Mouse (Mus musculus): ENCODE measurements around the gene Atf5. TPM values are rescaled to one million over a fixed set of nuclear protein-coding genes. Genes with fewer than 3 reads are reported as not detected.

Gene Atf5
- total RNA-seq, 2 experiments from 2014 or later: 23.3 to 25.5 TPM

DNA sequence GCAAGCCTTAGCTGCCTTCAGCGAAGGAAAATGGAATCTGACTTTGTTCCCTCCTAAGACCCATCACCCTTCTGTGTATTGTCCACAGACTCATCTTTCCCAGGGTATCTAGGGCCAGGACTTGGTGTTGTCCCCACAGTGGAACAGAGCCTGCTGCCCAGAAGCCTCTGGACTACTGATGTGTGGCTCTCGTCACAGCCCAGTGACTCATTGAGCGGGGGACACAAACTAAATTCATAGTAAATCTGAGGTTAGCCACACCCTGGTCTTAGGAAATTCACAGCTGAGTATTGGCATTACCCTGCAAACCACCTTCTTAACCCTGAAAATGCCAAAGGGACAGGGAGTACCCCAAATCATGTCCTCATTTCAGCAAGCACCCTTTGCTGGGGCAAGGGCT, 10.3 kb upstream of the Atf5 start:
- intact Hi-C loops (cut with DNase I): no loop called here
- no peak for DNase-seq (ENCODE audit: low spot score in 2 of 2)

DNA sequence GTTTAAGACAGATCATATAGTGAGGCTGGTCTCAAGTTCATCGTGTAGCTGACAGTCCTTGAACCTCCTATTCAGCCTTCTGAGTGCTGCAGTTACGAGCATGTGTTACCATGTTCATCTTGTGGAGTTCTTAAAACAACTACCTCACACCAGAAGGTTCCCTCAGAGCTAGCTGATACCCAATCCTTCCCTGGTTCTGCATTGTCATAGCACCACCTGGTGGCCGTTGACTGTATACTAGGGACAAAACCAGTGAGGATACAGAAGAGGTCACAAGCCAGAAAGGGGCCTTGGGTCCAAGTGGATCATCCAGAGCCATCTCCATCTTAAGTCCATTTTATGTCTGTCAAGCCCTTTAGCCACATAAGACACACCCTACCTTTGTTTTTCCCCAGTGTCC, 8.4 kb upstream of the Atf5 start:
- intact Hi-C loops (cut with DNase I): loop anchor here (1.0 kb wide), 1 partner anchor 101 kb away; no protein-coding TSS in a partner anchor
- DNase-seq (ENCODE audit: low spot score in 2 of 2): peak; percentile 78 to 87

DNA sequence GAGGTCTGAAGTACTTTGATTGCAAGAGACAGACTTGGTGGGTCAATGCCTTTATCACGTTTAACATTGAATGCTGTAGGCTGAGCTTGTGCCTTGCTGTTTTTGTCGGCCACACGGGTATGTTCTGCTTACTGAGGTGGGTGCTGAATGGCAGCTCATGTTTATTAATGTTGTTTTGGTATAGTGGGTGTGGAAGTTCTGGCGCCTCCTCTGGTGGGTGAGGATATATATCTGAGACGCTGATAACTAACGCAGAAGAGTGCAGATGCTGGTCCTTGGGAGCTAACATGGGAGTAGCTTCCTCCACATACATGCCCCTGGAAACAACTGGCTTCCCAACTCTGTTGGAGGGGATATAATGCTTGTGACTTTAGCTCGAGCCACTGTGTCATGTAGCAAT, 7.0 kb upstream of the Atf5 start:
- no peak for DNase-seq (ENCODE audit: low spot score in 2 of 2)
- intact Hi-C loops (cut with DNase I): no loop called here

DNA sequence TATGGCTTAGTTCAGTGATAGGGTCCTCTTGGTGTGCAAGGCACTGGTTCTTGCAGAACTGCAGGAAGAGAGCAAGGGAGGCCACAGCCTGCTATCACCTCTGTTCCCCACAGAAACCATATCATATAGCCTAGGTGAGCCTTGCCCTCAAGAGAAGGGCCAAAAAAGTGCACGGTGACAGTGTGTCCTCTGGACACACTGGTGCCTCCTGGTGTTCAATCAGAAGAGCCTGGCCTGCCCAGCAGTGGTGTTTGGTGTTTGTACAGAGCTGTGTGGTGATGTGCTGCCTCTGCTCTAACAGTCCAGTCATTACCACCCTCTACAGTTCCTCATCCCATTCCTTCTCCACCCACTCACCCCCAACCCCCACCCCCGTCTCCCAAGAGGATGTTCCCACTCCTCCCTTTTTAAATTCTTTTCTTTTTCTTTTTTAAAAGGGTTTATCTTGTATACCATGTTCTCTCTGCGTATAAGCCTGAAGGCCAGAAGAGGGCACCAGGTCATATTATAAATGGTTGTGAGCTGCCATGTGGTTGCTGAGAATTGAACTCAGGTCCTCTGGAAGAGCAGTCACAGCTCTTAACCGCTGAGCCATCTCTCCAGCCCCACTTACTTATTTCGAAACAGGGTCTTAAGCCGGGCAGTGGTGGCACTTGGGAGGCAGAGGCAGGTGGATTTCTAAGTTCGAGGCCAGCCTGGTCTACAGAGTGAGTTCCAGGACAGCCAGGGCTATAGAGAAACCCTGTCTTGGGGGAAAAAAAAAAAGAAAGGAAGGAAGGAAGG, 5.4 kb upstream of the Atf5 start:
- intact Hi-C loops (cut with DNase I): no loop called here
- no peak for DNase-seq (ENCODE audit: low spot score in 2 of 2)

DNA sequence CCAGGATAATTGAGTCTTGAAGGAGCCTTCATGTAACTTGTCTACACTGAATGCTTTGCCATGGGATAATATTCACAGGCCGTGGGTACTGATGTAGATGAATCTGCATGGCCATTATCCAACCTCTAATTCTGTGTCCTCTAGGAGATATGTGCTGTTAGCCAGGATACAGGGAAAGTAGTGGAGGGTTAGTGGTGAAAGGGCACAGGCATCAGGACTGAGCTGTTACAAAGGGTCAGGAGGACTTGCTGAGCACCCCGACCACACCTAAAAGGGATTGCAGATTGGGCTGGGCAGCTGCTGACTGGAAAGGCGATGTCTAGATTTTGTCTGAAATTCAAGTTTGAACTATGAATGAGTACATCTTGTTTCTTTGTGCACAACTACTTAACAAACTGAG, 4.1 kb upstream of the Atf5 start:
- intact Hi-C loops (cut with DNase I): no loop called here
- no peak for DNase-seq (ENCODE audit: low spot score in 2 of 2)

DNA sequence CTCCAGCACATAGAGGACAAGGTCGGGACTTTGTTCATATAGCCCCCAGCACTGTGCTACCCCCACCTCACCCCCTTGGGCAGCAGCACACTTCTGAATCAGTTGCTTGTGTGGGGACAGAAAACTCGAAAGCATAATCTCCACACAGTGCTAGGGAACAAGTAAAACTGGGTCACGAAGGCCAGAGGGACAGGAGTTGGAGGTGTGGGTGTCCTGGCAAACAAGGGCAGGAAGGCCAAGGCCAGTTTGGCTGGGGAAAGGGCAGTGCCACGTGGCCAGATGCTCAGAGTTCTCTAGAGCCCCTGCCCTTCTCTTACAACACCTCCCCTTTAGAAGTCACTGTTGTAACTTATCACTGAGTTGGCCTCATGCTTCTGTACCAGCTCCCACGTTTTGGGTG, 3.4 kb upstream of the Atf5 start:
- no peak for DNase-seq (ENCODE audit: low spot score in 2 of 2)
- intact Hi-C loops (cut with DNase I): no loop called here

DNA sequence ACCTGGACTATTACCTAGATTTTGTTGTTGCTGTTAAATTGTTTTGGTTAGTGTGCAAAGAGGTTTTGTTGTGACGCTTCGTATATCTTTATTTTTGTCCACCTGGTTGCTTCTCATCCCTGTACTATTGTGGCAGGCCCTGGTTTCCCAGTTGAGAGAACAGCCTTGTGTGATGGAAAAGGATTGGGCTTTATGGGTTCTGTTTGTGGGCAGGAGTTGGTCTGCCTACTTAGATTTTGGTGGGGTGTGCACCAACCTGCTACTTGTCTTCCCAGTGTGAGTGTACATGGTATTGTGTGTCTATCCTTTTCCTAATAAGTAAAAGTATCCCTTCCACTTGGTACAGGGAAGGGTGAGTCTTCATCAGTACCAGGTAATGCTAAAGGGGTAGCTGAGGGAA, 2.9 kb upstream of the Atf5 start:
- intact Hi-C loops (cut with DNase I): no loop called here
- peak in 1 of 2 experiments; percentile 2 for DNase-seq (ENCODE audit: low spot score in 2 of 2)

DNA sequence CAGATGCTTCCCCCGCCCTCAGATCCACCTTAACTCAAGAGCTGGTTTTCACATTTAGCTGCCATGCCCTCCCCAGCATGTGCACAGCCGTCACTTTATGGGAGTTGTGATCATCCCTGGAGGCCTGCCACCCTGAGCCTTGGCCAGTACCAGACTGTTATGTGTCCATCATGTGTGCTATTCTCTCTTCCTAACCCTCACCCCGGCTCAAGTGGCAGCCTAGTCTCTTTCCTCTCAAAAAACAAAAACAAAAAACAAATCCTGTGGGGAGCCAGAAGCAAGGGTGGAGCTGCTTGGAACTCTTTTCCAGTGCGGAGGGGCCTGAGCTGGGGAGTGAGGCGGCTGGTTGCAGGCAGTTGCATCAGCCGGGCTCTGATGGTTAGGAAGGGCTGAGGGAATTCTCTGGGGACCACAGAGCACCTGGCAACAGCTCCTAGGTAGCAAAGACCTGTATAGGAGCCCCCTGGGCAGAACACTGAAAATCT, 2.3 kb upstream of the Atf5 start:
- DNase-seq (ENCODE audit: low spot score in 2 of 2): peak in 1 of 2 experiments; percentile 30
- intact Hi-C loops (cut with DNase I): no loop called here

DNA sequence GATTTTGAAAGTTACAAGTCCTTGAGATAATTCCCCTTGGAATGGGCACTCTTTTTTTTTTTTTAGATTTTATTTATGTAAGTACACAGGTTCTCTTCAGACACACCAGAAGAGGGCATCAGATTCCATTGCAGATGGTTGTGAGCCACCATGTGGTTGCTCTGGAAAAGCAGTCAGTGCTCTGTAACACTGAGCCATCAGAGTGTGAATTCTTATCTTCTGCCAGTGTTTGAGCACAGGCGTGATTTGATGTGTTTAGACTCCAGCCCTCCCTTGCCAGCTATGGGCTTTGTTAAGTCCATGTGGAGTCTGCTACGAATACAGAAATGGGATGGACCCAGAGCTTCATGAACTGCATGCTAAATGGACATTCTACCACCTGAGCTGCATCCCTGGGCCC, 1.7 kb upstream of the Atf5 start:
- DNase-seq (ENCODE audit: low spot score in 2 of 2): peak in 1 of 2 experiments; percentile 51
- intact Hi-C loops (cut with DNase I): no loop called here

DNA sequence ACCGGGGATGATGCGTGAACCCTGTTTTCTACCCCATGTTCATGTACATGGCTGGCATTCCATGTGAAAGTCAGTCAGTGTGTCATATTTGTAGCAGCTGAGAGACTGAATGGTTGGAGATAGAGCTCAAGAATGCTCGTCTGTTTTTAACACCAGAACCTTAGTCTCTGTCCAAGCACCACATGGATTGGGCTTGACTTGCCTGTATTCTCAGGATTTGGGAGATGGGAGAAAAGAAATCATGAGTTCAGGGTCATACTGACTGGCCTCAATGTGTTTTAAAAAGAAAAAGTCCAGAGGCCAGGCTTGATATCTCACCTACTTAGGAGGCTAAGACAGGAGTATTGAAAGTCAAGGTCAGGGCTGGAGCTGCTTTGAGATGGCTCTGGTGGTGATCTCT, 983 bp upstream of the Atf5 start:
- intact Hi-C loops (cut with DNase I): no loop called here
- no peak for DNase-seq (ENCODE audit: low spot score in 2 of 2)

DNA sequence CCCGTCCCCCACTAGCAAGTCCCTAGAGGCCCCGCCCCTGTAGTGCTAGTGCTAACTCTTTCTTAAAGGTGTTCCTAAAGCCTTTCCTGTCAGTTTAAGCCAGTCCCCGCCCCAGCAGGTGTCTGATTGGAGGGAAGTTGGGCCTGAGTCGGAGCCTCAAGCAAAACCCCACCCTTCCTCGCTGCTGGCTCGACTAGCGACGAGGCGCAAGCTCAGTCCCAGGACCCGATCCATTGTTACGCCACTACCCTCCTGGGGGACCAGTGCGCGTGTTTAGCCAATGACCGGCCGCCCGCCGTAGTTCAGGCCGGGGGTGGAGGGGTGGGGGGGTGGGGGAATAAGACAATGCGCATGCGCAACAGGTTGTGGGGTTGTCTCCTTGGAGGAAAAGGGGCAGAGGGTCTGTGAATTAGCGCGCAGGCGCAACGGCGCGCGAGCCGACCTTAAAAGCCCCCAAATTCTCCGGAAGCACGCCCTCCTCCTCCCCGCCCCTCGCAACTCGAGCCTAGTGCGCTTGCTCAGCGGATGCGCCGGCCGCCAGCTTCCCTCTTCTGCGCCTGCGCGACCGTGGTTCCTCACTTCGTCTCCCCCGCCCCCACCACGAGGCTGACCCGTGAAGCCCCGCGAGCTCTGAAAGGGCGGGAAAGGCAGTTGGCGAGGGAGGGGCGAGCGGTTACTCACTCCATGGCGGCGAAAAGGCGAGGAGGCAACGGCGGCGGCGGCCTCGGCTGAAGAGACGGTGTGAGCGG, 563 bp downstream of the Atf5 start, which contains the start of the genes Nup62 and Il4i1:
Gene Nup62, plus strand, starts transcription at position 368 of the 749 bp plus-strand sequence.
Gene Il4i1, plus strand, starts transcription at position 667 of the 749 bp plus-strand sequence.
- peak; percentile 98 to 99 for DNase-seq (ENCODE audit: low spot score in 2 of 2)
- intact Hi-C loops (cut with DNase I): loop anchor here (2.0 kb wide), 1 partner anchor 67 kb away; the partner anchor contains the start of gene Vrk3

DNA sequence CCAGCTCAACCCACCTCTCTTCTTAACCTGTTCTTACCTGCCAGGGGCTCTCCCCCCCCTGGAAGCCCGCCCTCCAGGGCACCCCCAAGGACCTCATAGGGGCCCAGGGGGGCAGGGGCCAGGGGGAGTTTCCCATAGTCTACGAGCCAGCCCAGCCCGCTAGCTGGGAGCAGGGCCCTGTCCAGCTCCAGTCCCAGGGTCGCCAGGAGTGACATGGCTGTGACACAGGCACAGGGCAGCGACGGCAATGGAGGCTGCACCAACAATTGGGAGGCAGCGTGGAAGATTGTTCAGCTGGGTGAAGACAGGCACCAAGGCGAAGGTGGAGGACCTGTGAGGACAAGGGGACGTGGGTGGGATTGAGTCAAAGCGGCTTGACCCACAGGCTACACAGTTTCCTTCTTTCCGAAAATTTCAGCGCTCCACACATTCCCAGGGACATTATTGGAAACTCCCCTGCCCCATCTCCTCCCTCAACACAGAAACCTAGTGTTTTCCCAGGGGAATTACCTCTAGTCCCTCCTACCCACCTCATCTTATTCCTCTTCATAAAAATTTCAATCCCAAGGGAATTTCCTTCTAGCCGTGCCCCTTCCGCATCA, 1.4 kb downstream of the Atf5 start:
- DNase-seq (ENCODE audit: low spot score in 2 of 2): no peak
- intact Hi-C loops (cut with DNase I): loop anchor here (2.0 to 5.0 kb wide), 2 partner anchors 43 to 66 kb away; partner anchors contain the start of gene Vrk3

DNA sequence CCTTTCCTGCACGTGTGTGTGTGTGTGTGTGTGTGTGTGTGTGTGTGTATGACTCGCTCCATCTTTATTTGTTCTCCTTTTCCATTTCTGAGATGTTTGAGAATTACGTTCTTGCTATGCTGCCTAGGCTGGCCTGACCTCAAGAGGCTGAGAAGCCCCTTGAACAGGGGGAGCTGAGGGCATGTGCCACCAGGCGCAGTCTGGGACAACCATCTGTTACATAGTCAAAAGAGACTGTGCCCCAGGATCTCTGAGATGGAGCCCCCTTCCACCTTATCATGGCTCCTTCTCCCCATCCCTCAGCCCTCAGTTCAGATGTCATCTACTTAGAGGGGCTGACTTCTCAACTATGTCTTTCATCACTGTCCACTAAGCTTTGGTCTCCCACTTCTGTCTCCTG, 2.0 kb downstream of the Atf5 start:
- intact Hi-C loops (cut with DNase I): loop anchor here (2.0 to 5.0 kb wide), 2 partner anchors 42 to 66 kb away; partner anchors contain the start of gene Vrk3
- DNase-seq (ENCODE audit: low spot score in 2 of 2): no peak

DNA sequence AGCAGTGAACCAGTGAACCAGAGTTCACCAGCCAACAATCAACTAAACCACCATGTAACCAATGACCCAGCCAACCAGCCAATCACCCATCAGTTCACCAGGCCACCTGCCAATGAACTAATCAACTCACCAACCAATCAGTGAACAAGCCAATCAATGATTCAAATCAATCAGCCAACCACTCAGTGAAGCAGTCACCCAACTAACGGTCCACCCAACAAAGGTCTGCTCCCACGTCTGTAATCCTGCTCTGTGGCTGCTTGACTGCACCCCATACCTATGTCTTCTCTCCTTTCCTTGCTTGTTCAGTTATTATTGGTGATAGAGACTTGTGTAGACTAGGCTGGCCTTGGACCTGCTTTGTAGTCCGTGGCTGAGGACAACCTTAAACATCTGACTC, 2.5 kb downstream of the Atf5 start:
- no peak for DNase-seq (ENCODE audit: low spot score in 2 of 2)
- intact Hi-C loops (cut with DNase I): loop anchor here (2.0 to 5.0 kb wide), 2 partner anchors 42 to 65 kb away; partner anchors contain the start of gene Vrk3

DNA sequence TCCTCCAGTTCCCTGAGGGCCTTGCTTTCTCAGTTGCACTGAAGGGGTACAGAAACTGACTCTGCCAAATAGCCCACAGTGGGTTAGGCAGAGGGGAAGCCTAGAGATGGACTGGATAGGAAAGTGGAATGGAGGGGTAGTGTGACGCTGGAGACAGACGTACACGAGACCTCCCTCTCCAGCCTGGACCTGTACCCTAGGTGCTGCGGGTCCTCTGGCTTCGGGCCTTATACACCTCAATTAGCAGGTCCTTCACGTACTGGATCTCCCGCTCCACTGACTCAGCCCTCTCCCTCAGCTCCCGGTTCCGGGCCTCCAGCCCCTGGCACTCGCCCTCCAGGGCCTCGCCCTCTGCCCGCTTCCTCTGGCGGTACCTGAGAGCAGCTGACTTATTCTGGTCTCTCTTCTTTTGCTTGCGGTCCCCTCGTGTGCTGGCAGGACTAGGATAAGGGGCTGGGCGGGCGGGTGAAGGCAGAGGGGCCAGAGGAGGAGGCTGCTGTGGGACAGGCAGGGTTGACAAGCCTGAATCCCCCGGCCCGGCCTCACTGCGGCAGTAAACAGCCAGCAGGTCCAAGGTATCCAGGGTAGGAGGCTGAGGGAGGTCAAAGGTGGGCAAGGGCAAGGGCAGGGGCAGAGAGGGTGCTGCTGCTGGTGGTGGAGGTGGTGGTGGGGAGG, 3.7 kb downstream of the Atf5 start:
- intact Hi-C loops (cut with DNase I): loop anchor here (5.0 kb wide), 1 partner anchor 40 kb away; no protein-coding TSS in a partner anchor
- no peak for DNase-seq (ENCODE audit: low spot score in 2 of 2)

DNA sequence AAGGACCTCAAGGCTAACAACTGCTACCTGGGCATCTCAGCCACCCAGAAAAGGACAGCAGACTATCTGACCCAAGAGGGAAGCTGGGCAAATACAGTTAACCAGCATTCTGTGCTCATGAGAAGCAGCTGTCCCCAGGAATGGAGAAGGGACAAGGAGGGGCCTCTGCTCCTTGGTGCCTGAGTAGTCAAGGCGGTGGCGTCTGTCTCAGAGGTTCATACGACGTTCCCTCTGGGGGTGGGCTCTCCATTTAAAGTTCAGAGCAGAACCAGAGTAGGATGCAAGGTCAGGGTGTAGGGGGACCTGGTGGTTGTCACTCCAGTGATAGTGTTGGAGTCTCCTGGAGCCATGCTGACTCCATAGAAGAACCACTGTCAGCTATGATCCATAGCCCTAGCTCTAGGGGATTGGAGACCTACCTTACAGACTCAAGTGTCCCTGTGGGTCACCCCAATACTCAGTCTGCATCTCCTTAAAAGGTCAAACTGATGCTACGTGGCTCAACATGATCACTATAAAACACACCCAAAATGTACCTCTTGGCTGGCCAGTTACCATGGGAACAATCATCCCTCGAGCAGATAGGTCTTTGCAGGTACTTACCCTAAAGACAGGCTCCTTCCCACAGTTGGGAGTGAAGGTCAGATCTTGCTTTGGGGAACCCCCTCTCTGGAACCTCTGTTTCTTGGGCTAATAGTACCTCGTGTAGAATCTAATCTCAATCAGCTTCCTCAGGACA, 5.5 kb downstream of the Atf5 start:
- no peak for DNase-seq (ENCODE audit: low spot score in 2 of 2)
- intact Hi-C loops (cut with DNase I): loop anchor here (5.0 kb wide), 1 partner anchor 39 kb away; no protein-coding TSS in a partner anchor

DNA sequence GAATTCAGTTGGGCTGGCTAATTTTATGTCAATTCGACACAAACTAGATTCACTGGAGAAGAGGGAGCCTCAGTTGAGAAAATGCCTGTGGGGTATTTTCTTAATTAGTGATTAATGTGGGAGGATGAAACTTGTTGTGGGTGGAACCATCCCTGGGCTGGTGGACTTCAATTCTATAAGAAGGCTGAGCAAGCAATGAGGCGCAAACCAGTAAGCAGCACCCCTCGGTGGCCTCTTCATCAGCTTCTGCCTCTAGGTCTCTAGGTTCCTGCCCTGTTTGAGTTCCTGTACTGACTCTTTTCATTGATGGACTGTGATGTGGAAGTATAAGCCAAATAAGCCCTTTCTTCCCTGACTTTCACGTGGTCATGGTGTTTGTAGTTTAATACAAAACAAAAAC, 6.1 kb downstream of the Atf5 start:
- no peak for DNase-seq (ENCODE audit: low spot score in 2 of 2)

DNA sequence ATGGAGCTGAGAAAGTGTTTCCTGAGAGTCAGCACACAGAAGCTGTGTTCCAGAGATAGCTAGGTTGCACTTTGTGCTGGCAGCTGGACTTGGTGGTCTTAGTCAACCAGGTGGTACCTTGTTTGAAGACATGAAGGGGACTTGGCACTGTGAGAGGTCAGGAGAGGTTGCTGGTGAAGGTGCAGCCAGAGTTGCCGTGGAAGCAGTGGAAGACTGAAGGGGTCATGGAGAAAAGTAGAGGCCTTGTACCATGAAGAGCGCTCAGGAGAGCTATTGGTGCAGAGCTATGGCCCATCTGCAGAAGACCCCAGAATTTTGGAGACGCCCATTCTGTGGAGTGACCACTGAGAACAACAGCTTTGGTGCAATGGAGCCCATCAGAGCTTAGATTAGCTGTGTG, 7.0 kb downstream of the Atf5 start:
- intact Hi-C loops (cut with DNase I): no loop called here
- DNase-seq (ENCODE audit: low spot score in 2 of 2): no peak

More for the DNA sequence above, 6.1 kb downstream of the Atf5 start:
- intact Hi-C loops (cut with DNase I): loop anchor here (5.0 kb wide), 1 partner anchor 38 kb away; no protein-coding TSS in a partner anchor

DNA sequence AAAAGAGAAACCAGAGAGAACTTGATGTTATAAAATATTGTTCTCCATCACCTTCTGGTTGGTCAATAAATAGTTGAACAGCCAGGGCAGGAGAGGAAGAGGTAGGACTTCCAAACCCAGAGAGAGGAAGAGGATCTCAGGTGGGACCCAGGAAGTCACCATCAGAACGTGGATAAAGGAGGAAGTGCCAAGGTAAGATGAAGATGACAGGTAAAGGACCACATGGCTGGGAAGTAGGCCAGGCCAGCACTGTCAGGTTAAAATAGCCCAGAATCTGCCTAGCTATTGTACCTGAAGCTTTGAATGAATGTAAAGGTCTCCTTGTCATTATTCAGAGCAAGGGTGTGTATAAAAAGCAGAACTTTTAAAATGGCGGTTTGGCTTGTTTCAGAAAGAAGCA, 7.5 kb downstream of the Atf5 start:
- DNase-seq (ENCODE audit: low spot score in 2 of 2): no peak
- intact Hi-C loops (cut with DNase I): no loop called here
